Mouse (Mus musculus) small intestine, adult 2 months (tissue): ENCODE results near the gene Azin2.

ENCODE experiments used
- CTCF ChIP-seq: fragments of 200-500 bp; IDR thresholded peaks from 2 replicates; pipeline ENCODE4 v1.5.1; 2012; ENCODE audit warnings: low read depth, mild to moderate bottlenecking, control low read depth, inconsistent platforms, low read length, moderate library complexity, mixed read lengths; ENCODE audit not compliant: insufficient replicate concordance, insufficient read length; ENCODE audit errors: extremely low read depth
- POLR2A ChIP-seq: fragments of 200-500 bp; IDR thresholded peaks from 2 replicates; pipeline ENCODE4 v1.6.1; 2012; ENCODE audit warnings: low read depth, mild to moderate bottlenecking, control low read depth, inconsistent platforms, low read length, moderate library complexity

DNA sequence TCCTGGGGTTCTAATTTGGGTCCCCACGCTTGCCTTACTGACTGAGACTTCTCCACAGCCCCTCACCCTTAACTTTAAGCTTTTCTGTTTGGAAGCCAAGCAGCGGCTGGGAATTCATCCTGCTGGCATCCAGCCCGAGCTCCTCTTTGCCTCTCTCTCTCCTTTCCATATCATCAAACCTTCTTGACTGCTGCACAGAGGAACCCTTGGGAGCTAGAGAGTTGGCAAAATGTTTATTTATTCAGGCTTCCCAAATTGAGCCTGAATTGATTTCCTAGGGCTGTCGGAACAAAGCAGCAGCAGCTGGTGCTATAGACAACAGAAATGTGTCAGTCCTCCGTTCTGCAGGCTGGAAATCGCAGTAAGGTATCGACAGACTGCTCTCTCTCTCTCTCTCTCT lies 4.5 kb upstream of the Azin2 start:
- TF ChIP-seq CTCF = no peak
- no peak for TF ChIP-seq POLR2A
